Mouse (Mus musculus) midbrain, embryonic 15.5 days (tissue): Measurements from ENCODE around the gene Zc3hav1l. TPM values are rescaled to one million over a fixed set of nuclear protein-coding genes. Genes with fewer than 3 reads are reported as not detected.
A peak's percentile ranks its signal among the peaks of the same experiment; 100 is the strongest.

ENCODE experiments used
- ATAC-seq: fragments of 200-750 bp; cut with Nextera tagmentation; replicated peaks from 2 replicates; pipeline ENCODE4 v1.8.0; 2017; ENCODE audit warnings: moderate TSS enrichment
- H3K27ac ChIP-seq: fragments of 300-500 bp; sonication (generic); 2 replicates; pipeline ENCODE4 v1.5.1; 2015; ENCODE audit warnings: mild to moderate bottlenecking, inconsistent platforms
- H3K27me3 ChIP-seq: fragments of 300-500 bp; sonication (generic); replicated peaks from 2 replicates; pipeline ENCODE4 v1.6.1; 2015; ENCODE audit warnings: inconsistent platforms
- H3K36me3 ChIP-seq: fragments of 300-500 bp; sonication (generic); replicated peaks from 2 replicates; pipeline ENCODE4 v1.6.1; 2015; ENCODE audit warnings: inconsistent platforms
- H3K4me1 ChIP-seq: fragments of 300-500 bp; sonication (generic); 2 replicates; pipeline ENCODE4 v1.6.1; 2015; ENCODE audit warnings: inconsistent platforms
- H3K4me2 ChIP-seq: fragments of 300-500 bp; sonication (generic); 2 replicates; pipeline ENCODE4 v1.6.1; 2015; ENCODE audit warnings: inconsistent platforms, mild to moderate bottlenecking, moderate library complexity
- H3K4me3 ChIP-seq: fragments of 300-500 bp; sonication (generic); 2 replicates; pipeline ENCODE4 v1.5.1; 2015; ENCODE audit warnings: mild to moderate bottlenecking, inconsistent platforms
- H3K9ac ChIP-seq: fragments of 300-500 bp; sonication (generic); 2 replicates; pipeline ENCODE4 v1.6.1; 2015; ENCODE audit warnings: mild to moderate bottlenecking, inconsistent platforms
- H3K9me3 ChIP-seq: fragments of 300-500 bp; sonication (generic); 2 replicates; pipeline ENCODE4 v1.6.1; 2016; ENCODE audit warnings: inconsistent platforms
- WGBS: fragments of 180-500 bp; shearing (Covaris S2); methylation state at CpG from one replicate; pipeline ENCODE4 v1.1.7; 2015; ENCODE audit warnings: mixed read lengths; 5-methylcytosine and 5-hydroxymethylcytosine counted together
- polyA plus RNA-seq: library from polyadenylated mRNA; unstranded; fragments of >200 nt; fragmentation: Nextera tagmentation; extraction: Ambion mirVana; gene quantifications from 2 replicates; pipeline ENCODE4 v1.2.1, GENCODE M21; 2015

The Zc3hav1l gene
- polyA plus RNA-seq = 8.2 and 9.1 TPM in 2 replicates

DNA sequence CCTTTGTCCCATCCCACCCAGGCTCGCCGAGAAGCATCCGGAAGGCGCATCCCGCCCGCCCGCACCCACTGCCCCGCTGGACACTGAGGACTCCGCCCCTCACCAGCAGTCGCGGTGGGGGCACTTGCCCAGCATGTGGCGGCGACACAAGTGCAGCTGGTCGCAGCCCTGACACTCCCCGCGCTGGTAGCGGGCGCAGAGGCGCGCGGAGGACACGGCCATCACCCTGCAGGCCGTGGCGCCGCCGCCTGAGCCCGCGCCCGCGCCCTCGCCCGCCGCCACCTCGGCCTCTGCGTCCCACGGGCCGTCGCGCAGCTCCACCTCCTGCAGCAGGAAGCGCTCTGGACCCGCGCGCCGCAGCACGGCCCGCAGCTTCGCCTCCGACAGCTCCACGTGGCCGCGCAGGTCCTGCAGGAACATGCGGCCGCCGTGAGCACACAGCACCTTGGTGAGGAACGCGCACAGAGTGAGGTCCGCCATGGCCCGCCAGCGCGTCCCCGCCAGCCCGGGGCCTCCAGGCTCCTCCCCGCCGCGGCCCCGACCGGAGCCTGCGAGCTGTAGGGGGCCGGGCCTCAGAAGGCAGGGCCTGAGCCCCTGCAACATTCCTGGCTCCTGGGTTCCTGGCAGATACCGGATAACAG, at the start of gene Zc3hav1l:
TSS of gene Zc3hav1l (minus strand) at position 499 of the 641 bp plus-strand sequence.
- H3K9me3 ChIP-seq = no peaks in the 10 kb centered on the region
- peak within 1 kb of the TSS; percentile 66 for H3K4me2 ChIP-seq
- H3K4me1 ChIP-seq = peaks cover 11% of the 10 kb centered on the region
- H3K9ac ChIP-seq = peak within 1 kb of the TSS; percentile 61
- peak; percentile 96 for ATAC-seq
- WGBS = under 1% methylated on average over 58 of the region's 70 CpGs
- H3K27me3 ChIP-seq = no peaks in the 10 kb centered on the region
- peak within 1 kb of the TSS; percentile 51 for H3K4me3 ChIP-seq
- H3K27ac ChIP-seq = peak within 1 kb of the TSS; percentile 84
- 0 out of 2 replicates have a peak, but pooled peaks cover 6% of the 10 kb centered on the region for H3K36me3 ChIP-seq

DNA sequence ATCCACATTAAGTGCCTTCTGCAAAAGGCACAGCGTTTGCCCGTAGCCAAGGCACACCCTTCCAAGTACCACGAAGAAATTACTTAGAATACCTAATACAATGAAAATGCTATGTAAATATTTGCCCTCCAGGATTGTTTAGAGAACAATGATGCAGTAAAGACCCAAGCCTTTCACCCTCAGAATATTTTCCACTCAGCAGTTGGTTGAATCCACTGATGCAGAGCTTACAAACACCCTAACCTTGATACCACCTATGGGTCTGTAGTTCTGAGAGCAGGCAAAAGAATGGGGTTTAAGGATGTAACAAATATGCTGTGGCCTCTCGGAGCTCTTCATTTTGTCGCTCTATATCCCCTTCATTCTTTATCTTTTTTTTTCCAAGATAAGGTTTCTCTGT, 48.8 kb upstream of the Zc3hav1l start:
- no peak overlapping the region for H3K4me2 ChIP-seq
- H3K9ac ChIP-seq = no peak overlapping the region
- no peaks in the 10 kb centered on the region for H3K4me1 ChIP-seq
- H3K9me3 ChIP-seq = no peaks in the 10 kb centered on the region
- H3K27me3 ChIP-seq = peaks cover 30% of the 10 kb centered on the region
- ATAC-seq = no peak
- no peak overlapping the region for H3K27ac ChIP-seq
- no peak overlapping the region for H3K4me3 ChIP-seq
- H3K36me3 ChIP-seq = no peaks in the 10 kb centered on the region
- WGBS = 70% methylated on average over 5 of the region's 5 CpGs

DNA sequence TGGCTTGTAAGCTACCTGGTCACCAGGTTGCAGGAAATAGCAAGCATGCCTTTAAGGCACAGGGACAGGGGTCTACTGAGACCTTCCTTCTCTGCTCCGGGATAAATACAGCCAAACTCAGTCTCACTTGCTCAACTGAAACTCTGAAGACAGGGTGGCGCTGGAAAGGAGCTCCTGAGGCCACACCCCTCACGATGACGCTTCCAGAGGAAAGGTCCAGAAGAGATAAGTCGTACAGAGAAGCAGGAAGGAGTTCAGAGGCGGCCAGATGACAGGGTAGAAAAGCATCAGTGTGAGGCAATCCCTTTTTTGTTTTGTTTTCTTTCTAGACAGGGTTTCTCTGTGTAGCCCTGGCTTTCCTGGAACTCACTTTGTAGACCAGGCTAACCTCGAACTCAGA, 46.7 kb upstream of the Zc3hav1l start:
- ATAC-seq = no peak
- WGBS = 61% methylated on average over 7 of the region's 7 CpGs
- Histone ChIP-seq H3K4me1 (no peaks in the 10 kb centered on the region), H3K27ac (no peak overlapping the region), H3K4me2 (no peak overlapping the region), H3K9me3 (no peaks in the 10 kb centered on the region), H3K9ac (no peak overlapping the region), H3K4me3 (no peak overlapping the region), H3K36me3 (no peaks in the 10 kb centered on the region), H3K27me3 (peaks cover 12% of the 10 kb centered on the region; the same call in 1 of the 2 replicates)

DNA sequence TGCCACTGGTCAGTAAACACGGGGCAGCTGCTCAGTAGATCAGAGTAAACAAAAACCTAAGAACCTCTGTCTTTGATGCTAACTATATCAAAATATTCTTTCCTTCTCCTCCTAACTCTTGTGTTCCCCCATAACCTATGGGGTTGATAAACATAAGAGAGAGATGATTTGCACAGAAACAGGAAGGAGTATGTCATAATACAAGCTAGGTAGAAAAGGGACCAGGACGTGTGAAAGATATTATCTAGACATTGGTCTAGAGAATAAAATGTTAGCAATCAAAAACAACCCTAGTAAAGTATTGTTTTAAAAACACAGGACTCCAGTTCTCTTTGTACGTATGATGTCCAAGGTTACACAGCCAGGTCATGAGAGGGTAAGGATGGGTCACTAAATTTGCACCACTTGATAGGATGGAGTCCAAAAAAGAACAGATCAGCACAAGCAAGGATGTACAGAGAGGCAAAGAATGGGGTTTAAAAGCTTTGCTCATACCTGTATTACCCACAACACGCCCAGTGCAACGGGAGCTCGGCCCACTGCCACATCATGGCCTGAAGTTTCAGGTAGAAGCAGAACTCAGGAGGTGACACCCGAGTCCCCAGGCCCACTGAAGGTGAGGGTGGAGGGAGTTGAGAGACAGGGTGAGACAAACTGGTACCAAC, 45.1 kb upstream of the Zc3hav1l start:
- no peak for ATAC-seq
- H3K4me3 ChIP-seq = no peak overlapping the region

DNA sequence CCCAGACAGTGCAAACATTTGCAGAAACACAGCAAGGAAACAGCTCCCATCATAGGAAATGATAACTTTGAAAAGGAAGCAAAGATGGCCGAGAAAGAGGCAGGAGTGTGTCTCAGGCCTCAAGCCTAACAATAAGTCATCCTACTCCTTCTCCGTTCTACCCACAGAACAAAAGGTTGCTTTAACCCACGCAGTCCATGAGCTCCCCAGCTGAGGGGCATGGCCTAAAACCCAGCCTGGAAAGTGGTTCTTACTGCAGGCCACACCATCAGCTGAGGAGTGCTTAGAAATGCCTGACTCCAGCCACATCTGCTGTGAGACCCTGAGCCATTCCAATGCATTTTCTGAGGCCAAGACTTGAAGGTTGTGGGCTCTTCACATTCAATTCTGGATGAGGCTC, 44.5 kb upstream of the Zc3hav1l start:
- Histone ChIP-seq H3K9me3 (no peaks in the 10 kb centered on the region), H3K4me3 (no peak overlapping the region)
- 62% methylated on average over 3 of the region's 3 CpGs for WGBS

More for the DNA sequence above, 45.1 kb upstream of the Zc3hav1l start:
- Histone ChIP-seq H3K27ac (no peak overlapping the region), H3K4me1 (no peaks in the 10 kb centered on the region), H3K4me2 (no peak overlapping the region), H3K9ac (no peak overlapping the region), H3K27me3 (no peaks in the 10 kb centered on the region), H3K9me3 (no peaks in the 10 kb centered on the region), H3K36me3 (no peaks in the 10 kb centered on the region)
- 80% methylated on average over 7 of the region's 7 CpGs for WGBS

DNA sequence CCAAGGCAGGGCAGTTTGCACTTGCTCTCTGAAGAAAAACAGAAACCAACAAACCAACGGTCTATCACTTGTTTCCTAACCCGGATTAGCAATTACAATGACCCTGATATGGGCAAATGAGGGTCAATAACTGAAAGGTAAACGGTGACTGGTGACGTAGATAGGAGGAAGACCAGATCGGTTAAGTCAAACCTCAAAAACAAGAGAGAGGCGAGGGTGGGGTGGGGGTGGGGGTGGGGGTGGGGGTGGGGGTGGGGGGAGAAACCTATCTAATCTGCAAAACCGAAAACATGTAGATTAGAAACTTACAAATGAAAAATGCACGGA, 43.6 kb upstream of the Zc3hav1l start:
- no peak overlapping the region for H3K4me2 ChIP-seq
- 77% methylated on average over 8 of the region's 8 CpGs for WGBS
- no peak overlapping the region for H3K4me3 ChIP-seq
- ATAC-seq = no peak
- no peaks in the 10 kb centered on the region for H3K36me3 ChIP-seq
- H3K27me3 ChIP-seq = no peaks in the 10 kb centered on the region
- no peaks in the 10 kb centered on the region for H3K4me1 ChIP-seq
- H3K9ac ChIP-seq = no peak overlapping the region
- H3K9me3 ChIP-seq = no peaks in the 10 kb centered on the region
- H3K27ac ChIP-seq = no peak overlapping the region

More for the DNA sequence above, 44.5 kb upstream of the Zc3hav1l start:
- Histone ChIP-seq H3K9ac (no peak overlapping the region), H3K4me1 (no peaks in the 10 kb centered on the region), H3K27me3 (no peaks in the 10 kb centered on the region), H3K36me3 (no peaks in the 10 kb centered on the region), H3K4me2 (no peak overlapping the region), H3K27ac (no peak overlapping the region)
- no peak for ATAC-seq

DNA sequence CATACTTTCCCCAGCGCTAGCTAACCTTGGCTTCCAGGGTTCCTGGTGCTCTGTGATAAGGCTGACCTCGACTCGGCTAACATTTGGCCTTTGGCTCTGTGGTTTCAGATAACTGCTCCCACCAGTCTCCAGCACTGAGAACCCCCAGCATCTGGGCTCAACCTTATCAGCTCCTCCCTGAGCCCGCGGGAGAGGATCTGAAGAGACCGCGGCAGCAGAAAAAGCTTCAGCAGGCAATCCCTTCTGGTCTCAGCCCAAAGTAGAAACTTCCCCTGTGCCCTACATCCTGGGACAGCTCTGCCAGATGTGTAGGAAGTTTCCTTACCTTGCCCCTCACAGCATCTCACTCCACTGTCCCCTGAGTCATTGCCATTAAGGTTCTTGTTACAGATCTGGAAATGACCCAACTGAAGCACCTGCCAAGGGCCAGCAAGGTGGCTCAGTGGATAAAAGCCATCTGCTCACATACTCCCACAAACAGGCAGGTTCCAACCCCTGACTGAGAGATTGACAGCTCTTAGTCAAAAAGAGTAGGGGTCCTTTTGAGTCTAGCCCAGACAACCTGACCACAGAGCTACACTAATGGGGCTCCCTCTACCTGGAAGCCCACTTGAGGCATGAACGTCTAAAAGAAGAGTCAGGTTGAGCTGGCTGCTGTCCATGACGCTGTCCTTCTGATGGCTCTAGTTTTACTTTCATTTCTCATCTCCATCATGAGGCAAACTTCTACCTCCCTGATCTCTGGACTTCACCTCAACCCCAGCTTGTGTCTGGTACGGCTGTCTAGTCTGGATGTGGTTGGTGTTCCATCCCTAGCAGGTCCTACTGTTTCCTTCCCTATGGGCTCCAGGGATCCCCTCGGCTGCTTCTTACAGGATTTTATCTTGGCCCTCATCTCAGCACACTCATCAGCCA, 42.9 kb upstream of the Zc3hav1l start:
- Histone ChIP-seq H3K9me3 (no peaks in the 10 kb centered on the region), H3K9ac (no peak overlapping the region), H3K4me2 (no peak overlapping the region), H3K27me3 (no peaks in the 10 kb centered on the region), H3K4me1 (no peaks in the 10 kb centered on the region), H3K4me3 (no peak overlapping the region), H3K27ac (no peak overlapping the region), H3K36me3 (no peaks in the 10 kb centered on the region)
- 78% methylated on average over 11 of the region's 11 CpGs for WGBS
- ATAC-seq = no peak

DNA sequence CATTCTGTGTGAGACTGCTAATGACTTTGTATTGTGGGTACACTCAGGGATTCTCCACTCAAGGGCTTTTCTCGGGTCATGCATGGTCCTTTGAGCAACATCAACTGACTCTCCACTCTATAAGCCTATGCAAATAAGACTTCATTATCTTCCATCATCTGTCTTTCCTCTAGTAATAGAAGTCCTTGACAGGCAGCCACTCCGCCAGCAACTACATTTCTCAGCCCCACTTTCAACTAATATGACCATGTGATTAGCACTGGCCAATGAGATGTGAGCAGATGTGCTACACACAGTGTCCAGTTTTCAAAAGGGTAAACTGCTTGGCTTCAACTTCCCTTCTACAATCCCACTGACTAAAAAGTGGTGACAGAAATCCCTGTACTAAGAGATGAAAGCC, 40.0 kb upstream of the Zc3hav1l start:
- H3K9me3 ChIP-seq = no peaks in the 10 kb centered on the region
- no peaks in the 10 kb centered on the region for H3K36me3 ChIP-seq
- ATAC-seq = no peak
- H3K9ac ChIP-seq = no peak overlapping the region
- H3K27ac ChIP-seq = no peak overlapping the region
- 61% methylated on average over 2 of the region's 2 CpGs for WGBS
- no peak overlapping the region for H3K4me3 ChIP-seq
- H3K4me1 ChIP-seq = no peaks in the 10 kb centered on the region
- no peaks in the 10 kb centered on the region for H3K27me3 ChIP-seq
- no peak overlapping the region for H3K4me2 ChIP-seq

DNA sequence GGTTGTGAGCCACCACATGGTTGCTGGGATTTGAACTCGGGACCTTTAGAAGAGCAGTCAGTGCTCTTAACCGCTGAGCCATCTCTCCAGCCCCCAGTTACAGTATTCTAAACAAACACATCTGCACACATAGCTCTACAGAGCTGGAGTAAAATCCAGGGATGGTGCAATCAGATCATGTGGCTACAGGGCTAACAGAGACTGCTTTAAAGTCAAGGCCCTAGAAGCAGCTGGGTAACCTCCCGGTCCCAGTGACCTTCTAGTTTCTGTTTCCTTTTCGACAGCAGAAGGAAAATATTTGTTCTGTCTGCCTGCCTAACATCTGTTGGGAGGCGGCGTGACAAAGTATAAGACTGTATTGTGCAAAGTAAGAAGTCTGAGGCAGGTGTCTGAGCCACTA, 38.9 kb upstream of the Zc3hav1l start:
- no peak overlapping the region for H3K27ac ChIP-seq
- no peaks in the 10 kb centered on the region for H3K27me3 ChIP-seq
- 89% methylated on average over 6 of the region's 6 CpGs for WGBS
- H3K36me3 ChIP-seq = no peaks in the 10 kb centered on the region
- no peaks in the 10 kb centered on the region for H3K4me1 ChIP-seq
- H3K9ac ChIP-seq = no peak overlapping the region
- no peak overlapping the region for H3K4me3 ChIP-seq
- H3K4me2 ChIP-seq = no peak overlapping the region
- H3K9me3 ChIP-seq = no peaks in the 10 kb centered on the region
- ATAC-seq = no peak

DNA sequence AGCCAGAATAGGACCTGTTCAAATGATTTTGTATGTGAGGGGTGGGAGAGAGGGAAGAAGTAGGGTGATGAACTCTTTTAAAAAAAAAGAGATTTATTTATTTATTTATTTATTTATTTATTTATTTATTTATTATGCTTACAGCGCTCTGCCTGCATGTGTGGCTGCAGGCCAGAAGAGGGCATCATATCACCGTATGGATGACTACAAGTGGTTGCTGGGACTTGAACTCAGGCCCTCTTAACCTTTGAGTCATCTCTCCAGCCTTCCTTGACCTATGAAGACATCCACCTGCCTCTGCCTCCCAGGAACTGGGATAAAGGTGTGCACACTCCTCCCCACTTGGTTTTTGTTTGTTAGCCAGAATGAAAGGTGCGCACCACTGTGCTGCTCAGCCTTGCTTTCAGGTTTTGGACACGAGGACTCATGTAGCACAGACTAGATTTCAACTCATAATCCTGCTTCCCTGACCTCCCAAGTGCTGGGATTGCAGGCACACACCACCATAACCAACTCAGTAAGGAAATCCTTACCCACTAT, 38.2 kb upstream of the Zc3hav1l start:
- WGBS = 92% methylated on average over 4 of the region's 4 CpGs
- Histone ChIP-seq H3K27ac (no peak overlapping the region), H3K27me3 (no peaks in the 10 kb centered on the region), H3K9me3 (no peaks in the 10 kb centered on the region), H3K4me1 (no peaks in the 10 kb centered on the region), H3K9ac (no peak overlapping the region), H3K4me2 (no peak overlapping the region), H3K36me3 (no peaks in the 10 kb centered on the region), H3K4me3 (no peak overlapping the region)
- ATAC-seq = no peak

DNA sequence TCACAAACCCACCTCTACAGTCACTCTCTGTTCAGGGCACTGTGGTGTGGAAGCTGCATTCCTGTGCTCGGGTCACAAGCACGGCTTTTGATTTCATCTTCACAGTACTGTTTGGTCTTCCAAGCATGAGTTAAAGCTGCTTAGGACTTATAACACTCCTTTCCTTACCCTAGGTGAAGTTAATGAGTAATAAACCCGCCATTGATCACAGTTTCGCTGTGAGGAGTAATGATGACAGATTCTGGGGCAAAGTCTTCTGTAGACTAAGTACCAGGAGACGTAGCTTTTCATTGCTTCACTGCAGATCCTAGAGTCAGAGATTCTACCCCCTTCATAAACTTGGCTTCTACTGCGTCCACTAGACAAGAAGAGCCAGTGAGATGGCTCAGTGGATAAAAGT, 36.2 kb upstream of the Zc3hav1l start:
- 85% methylated on average over 6 of the region's 6 CpGs for WGBS
- Histone ChIP-seq H3K4me2 (no peak overlapping the region), H3K9me3 (no peaks in the 10 kb centered on the region), H3K27me3 (no peaks in the 10 kb centered on the region), H3K36me3 (no peaks in the 10 kb centered on the region), H3K4me1 (no peaks in the 10 kb centered on the region), H3K9ac (no peak overlapping the region), H3K27ac (no peak overlapping the region), H3K4me3 (no peak overlapping the region)
- no peak for ATAC-seq

DNA sequence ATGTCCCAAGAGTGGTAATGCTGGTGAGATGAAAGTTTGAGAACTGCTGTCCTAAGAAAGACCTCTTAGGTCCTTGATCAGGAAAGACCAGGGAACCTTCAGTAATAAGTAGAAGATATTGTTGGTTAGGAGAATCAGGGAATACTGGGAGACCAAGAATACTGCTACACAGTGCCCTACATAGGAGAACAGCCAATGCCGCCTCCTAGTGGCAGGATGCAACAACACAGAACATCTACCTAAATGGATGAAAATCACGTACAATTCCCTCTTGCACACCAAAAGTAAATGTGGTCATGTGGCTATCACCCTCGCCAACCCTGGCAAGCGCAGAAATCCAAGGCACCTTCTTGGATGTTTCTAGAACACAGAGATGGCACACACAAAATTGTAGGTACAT, 27.5 kb upstream of the Zc3hav1l start:
- Histone ChIP-seq H3K4me3 (no peak overlapping the region), H3K27ac (no peak overlapping the region), H3K36me3 (no peaks in the 10 kb centered on the region), H3K9ac (no peak overlapping the region), H3K4me2 (no peak overlapping the region), H3K27me3 (no peaks in the 10 kb centered on the region), H3K9me3 (no peaks in the 10 kb centered on the region), H3K4me1 (no peaks in the 10 kb centered on the region)
- ATAC-seq = no peak
- 22% methylated on average over 4 of the region's 4 CpGs for WGBS
